Mouse (Mus musculus): ENCODE results near the gene Ndufa10.
"Not testable (repeated sequence)": the region's sequence is repeated elsewhere in the genome, so short reads cannot be mapped to it uniquely, and the experiment has no call there.

The Ndufa10 gene

DNA sequence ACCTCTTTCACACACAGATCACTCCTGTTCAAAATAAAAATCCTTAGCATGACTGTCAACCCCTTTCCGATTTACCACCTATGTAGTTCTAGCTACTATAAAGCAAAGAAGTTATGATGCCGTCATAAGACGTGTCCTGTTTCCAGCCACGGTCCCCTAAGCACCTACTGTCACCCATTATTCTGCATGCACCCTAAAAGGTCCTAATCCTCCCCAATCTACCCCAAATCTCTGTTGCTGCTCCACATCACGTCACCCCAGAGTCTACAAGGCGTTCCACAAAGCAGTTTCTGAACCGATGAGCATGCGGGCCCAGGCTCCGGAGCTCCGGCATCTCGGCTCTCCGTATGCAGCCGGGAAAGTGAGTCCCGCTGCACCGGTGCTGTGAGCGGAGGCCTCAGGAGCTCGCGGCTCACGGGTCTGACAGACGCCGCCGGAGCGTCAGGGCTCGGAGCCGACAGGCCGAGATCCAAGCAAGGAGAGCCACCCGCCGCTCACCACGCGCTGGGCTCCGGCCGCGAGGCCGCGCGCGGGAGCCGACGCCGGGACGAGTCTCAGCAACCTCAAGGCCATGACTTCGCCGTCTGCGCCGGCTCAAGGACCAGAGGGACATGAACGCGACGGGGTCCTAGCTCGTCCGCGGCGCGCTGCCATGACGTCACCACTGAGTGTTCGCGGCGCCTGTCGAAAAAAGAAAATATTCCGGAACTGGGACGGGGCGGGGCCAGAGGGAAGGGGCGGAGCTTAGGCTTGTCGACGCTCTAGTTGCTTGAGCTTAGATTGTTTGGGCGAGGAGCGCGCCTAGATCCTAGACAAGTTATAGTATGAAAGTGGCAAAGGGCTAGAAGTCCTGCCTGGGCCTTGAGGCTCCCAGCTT, at the start of gene Ndufa10:
Ndufa10 (minus strand) TSS at position 696 of the 877 bp plus-strand sequence.
- peak; percentile 96 for DNase-seq (ENCODE audit: low read depth, low spot score)

DNA sequence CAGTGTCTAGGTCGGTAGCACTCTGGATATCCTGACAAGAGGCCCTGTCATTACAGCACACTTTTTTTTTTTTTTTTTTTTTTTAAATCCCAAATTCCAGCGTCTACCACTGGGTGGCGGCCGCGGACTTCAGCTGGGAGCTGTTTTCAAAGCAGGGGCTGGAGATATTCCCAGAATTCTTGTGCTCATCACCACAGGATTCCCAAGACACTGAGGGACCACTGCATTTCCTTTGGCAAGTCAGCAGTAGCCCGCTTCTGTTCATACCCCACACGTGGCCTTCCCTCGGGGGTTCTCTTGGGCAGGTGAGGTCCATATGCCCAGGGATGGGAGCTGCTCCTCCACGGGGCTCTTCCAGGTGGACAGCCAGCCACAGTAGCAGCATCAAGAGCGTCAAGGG, 47.7 kb upstream of the Ndufa10 start:
- DNase-seq (ENCODE audit: low read depth, low spot score), result peak; percentile 74

GRCm38 (mm10) chr1:92519046-92519445, 45.4 kb upstream of the Ndufa10 start:
- no peak for DNase-seq (ENCODE audit: low read depth, low spot score)

- no peak for DNase-seq (ENCODE audit: low read depth, low spot score)
Measured at GRCm38 (mm10) chr1:92518561-92518960, 44.9 kb upstream of the Ndufa10 start, which contains the start of gene Olfr1414. TSS of gene Olfr1414 (minus strand) at chr1:92518661.

DNA sequence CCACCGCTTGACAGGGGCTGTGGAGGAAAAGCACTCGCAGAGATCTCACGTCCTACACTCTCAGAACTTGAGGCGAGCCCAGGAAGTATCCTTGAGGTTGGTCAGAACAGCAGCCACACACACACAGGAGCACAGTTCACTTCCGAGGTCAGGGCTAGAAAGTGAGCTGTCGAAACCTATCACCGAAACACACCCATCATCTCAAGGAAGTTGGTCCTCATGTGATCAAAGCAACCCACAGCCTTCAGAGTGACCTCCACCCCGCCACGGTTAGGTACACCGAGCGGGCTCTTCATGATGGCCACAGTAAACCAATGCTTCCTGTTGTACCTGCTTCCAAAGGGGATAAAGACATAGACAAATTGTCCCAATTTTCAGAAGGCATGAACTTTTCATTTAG, 41.7 kb upstream of the Ndufa10 start:
- no peak for DNase-seq (ENCODE audit: low read depth, low spot score)

GRCm38 (mm10) chr1:92511646-92512045, 38.0 kb upstream of the Ndufa10 start:
- not testable (repeated sequence) for DNase-seq (ENCODE audit: low read depth, low spot score)

DNA sequence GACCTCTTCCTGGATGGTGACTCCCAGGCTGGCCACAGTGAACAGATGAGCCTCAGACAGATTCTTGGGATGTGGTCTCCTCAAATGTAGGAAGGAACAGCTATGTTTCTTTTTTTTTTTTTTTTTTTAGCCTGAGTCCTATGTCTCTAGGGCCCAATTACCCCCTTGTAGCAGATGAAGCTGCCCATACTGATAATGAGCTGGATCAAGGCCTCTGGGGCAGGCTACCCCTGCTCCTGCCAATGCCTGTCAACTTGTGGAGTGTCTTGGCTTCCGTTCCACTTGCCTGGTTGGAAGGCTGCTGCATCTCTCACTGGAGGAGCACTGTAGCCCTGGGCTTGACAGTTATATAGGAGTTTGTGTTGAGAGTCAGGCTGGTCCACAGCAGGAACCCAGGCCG, 22.3 kb upstream of the Ndufa10 start, which contains the start of gene Olfr1415:
Olfr1415 (minus strand) TSS at position 101 of the 400 bp plus-strand sequence.
- no peak for DNase-seq (ENCODE audit: low read depth, low spot score)

DNA sequence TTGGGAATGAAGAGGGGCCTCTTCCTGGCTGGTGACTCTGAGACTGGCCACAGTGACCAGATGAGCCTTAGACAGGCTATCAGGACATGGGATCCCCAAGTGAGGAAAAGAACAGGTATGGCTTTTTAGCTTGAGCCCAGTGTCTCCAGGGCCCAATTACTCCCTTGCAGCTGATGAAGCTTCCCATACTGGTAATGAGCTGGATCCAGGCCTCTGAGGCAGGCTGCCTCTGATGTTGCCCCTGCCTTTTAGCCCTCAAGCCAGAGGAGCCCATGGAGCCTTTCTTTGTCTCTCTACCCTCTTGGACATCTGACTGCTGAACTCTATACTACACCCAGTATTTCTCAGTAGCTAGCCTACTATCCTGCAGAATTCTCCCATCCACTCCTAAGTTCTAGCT, 11.4 kb upstream of the Ndufa10 start, which contains the start of gene Olfr1416:
Olfr1416 (minus strand) TSS at position 101 of the 400 bp plus-strand sequence.
- no peak for DNase-seq (ENCODE audit: low read depth, low spot score)

DNA sequence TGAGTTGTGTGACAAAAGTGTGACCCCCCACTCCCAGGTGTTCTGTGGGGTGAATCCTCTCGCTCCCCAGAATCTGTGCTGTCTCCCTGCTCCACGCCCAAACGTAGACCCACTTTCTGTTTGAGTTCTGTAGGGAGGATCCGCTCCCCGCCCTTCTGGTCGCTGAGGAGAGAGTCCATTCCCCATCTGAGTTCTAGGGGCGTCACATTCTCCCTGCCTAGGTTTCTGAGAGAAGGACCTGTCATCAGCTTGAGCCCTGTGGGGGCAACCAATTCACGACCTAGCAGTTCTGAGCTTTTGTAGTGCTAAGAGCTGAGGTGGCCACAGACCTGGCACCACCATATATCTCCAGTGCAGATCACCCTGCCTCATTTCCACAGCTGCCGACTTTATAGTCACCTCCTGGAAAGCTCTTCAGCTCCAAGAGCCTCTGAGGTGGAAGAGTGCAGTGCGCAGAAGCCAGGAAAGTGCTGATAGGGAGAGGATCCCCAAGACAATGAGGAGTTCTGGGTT, 462 bp upstream of the Ndufa10 start:
- DNase-seq (ENCODE audit: low read depth, low spot score), result peak; percentile 25

GRCm38 (mm10) chr1:92468891-92469290, 4.8 kb downstream of the Ndufa10 start:
- DNase-seq (ENCODE audit: low read depth, low spot score), result no peak

- DNase-seq (ENCODE audit: low read depth, low spot score), result no peak
Measured at GRCm38 (mm10) chr1:92458416-92458815, 15.2 kb downstream of the Ndufa10 start.

DNA sequence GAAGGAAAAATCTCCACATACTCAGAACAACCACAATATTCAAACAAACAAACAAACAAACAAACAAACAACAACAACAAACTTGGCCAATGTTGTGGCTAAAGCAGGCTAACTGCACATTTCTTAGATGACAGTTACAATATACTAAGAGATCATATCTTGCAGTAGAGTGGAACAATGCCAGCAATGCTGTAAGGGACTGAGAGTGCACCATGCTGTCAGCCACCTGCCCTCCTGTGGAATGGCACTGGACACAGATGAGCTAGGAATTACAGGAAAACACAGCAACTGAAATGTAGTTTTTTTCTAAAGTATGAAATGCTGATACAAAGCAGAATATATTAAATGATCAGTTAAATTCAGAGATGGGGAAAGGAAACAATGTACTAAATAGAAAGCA, 15.9 kb downstream of the Ndufa10 start:
- DNase-seq (ENCODE audit: low read depth, low spot score), result no peak

- peak; percentile 51 for DNase-seq (ENCODE audit: low read depth, low spot score)
Measured at GRCm38 (mm10) chr1:92453751-92454445, 19.8 kb downstream of the Ndufa10 start.

GRCm38 (mm10) chr1:92448293-92448692, 25.4 kb downstream of the Ndufa10 start:
- no peak for DNase-seq (ENCODE audit: low read depth, low spot score)

DNA sequence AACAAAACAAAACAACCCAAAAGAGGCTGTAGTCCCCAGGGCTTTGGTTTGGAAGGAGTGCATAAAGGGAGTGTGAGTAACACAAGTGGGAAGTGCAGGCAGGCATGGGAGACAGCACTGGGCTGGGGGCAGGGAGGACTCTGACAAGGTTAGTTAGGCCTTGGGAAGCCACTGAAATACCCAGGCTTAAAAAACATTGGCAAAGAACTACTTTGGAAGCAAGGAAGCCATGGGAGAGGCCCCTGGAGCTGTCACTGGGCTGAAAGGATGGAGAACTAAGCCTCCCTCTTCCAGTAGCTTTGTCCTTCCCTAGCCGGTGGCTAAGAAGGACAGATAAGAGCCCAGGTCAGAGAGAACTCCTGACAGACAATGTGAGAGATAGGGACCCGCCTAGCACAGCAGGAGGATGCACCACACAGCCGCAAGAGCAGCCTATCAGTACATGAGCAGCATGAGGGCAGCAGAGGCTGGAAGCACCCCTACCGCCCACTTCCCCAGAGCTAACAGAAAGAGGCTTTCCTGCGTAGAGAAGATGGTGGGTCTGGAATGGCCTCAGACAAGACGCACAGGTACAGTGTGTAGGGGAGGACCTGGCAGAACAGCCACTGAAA, 32.1 kb downstream of the Ndufa10 start:
- no peak for DNase-seq (ENCODE audit: low read depth, low spot score)

- DNase-seq (ENCODE audit: low read depth, low spot score), result no peak
Measured at GRCm38 (mm10) chr1:92440066-92440750, 33.5 kb downstream of the Ndufa10 start.

GRCm38 (mm10) chr1:92437678-92438271, 35.9 kb downstream of the Ndufa10 start:
- peak; percentile 81 for DNase-seq (ENCODE audit: low read depth, low spot score)

DNA sequence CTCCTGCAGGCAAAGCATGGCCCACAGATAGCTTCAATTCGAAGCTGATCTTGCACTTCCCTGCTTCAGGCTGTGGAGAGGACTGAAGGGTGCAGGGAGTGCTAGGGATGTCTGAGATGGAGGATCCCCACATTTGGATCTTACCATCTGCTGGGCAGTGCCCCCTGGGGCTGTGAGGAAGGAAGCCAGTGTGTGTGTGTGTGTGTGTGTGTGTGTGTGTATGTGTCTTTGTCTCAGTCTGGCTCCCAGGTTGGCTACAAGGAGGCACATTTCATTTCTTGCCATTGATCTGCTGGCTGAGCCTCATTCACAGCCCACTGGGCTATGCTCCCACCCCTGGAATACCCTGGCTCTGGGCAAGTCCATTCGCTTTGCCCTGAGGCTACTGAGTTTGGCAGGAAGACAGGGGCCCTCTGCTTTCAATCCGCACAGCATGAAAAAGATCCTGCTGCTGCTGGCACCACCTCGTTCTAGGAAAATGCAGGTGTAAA, 36.8 kb downstream of the Ndufa10 start:
- DNase-seq (ENCODE audit: low read depth, low spot score), result peak; percentile 34

- DNase-seq (ENCODE audit: low read depth, low spot score), result no peak
Measured at GRCm38 (mm10) chr1:92434986-92435385, 38.7 kb downstream of the Ndufa10 start.

DNA sequence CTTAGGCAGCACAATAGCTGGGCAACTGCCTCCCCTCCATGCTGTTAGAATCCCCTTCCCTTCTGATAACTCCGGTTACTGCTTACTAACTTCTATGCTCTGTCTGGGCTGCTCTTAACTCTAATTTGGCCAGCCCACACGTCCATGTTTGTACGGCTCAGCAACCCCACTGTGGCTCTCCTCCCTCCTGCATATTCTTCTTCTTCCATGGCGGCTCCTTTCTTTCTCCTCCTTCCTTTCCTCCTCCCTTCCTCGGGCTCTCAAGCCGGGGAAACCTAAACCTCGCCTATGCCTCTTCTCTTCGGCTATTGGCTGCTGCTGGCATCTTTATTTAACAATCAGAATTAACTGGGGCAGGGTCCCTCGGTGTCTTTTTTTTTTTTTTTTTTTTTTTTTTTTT, 40.9 kb downstream of the Ndufa10 start:
- no peak for DNase-seq (ENCODE audit: low read depth, low spot score)

DNA sequence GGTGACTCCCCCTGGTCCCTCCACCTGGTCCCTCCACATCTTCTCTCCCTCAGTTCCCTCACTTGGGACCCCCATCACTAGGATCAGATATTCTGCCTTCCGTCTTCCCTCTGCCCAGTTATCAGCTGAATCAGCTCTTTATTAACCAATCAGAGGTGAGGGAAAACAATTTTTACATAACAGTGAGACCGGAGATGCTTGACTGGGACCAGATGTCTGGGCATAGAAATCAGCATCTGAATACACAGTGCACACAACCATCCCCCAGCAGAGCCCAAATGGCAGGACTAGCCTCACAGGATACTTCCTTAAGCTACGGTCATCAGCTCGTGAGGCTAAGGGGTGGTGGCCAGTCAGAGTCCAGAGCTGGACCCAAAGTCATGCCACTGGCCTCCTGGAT, 41.6 kb downstream of the Ndufa10 start:
- DNase-seq (ENCODE audit: low read depth, low spot score), result peak; percentile 89

Data from ZHBTc4 (cell line).